Mouse (Mus musculus) cerebellum, postnatal 36 days (tissue): ENCODE results near the gene Vwa3b.

ENCODE experiments used
- DNase-seq, 2 experiments: peaks; one replicate each; pipeline ENCODE4 v3.0.0; 2021 to 2022; ENCODE audit warnings: mixed read lengths in 2 of 2

The Vwa3b gene

GRCm38 (mm10) chr1:37011626-37012209, 14.7 kb upstream of the Vwa3b start:
- DNase-seq, result no peak

GRCm38 (mm10) chr1:37013006-37013405, 13.4 kb upstream of the Vwa3b start:
- DNase-seq, result no peak

DNA sequence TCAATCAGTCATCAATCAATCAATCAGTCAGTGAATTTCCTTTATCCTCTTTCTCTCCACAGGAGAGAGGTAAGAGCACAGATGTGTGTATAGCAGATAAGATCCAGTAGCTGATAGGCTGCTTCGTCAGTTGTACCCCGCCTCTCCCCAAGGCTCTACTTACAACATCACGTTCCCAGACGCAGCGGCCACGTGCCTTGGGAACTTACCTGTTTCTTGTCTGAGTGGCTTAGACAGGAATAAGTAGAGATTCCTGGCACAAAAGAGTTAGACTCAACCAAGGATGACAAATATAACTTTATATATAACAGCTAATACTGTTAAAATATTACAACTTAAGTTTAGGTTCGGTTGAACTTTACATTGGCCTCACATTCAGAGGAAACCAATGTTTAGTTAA, 12.7 kb upstream of the Vwa3b start:
- no peak for DNase-seq

DNA sequence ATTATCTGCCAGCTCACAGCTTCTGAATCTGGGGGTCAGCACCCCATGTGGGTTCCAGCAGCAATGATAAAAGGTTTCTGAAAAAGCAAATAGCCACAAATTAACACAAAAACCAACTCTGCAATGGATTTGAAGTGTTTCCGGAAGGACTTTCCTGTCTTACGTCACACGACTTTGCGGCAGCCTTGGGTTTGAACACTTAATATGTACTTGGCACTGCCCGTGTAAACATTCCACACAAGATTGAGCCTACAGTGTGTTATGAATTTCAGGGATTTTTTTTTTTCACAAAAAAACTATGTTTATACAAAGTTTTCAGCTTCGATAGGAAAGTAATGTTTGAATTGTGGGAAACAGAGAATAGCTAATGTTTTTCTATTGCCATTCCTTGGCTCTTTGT, 7.4 kb upstream of the Vwa3b start:
- no peak for DNase-seq

- no peak for DNase-seq
These were observed 3.7 kb upstream of the Vwa3b start for GRCm38 (mm10) chr1:37022704-37023103.

GRCm38 (mm10) chr1:37024736-37025135, 1.7 kb upstream of the Vwa3b start:
- DNase-seq, result no peak

GRCm38 (mm10) chr1:37025376-37025775, 1.0 kb upstream of the Vwa3b start:
- no peak for DNase-seq

- DNase-seq, result no peak
These were observed 470 bp downstream of the Vwa3b start for GRCm38 (mm10) chr1:37026866-37027265.

- DNase-seq, result no peak
These were observed 2.2 kb downstream of the Vwa3b start for GRCm38 (mm10) chr1:37028439-37029153.

DNA sequence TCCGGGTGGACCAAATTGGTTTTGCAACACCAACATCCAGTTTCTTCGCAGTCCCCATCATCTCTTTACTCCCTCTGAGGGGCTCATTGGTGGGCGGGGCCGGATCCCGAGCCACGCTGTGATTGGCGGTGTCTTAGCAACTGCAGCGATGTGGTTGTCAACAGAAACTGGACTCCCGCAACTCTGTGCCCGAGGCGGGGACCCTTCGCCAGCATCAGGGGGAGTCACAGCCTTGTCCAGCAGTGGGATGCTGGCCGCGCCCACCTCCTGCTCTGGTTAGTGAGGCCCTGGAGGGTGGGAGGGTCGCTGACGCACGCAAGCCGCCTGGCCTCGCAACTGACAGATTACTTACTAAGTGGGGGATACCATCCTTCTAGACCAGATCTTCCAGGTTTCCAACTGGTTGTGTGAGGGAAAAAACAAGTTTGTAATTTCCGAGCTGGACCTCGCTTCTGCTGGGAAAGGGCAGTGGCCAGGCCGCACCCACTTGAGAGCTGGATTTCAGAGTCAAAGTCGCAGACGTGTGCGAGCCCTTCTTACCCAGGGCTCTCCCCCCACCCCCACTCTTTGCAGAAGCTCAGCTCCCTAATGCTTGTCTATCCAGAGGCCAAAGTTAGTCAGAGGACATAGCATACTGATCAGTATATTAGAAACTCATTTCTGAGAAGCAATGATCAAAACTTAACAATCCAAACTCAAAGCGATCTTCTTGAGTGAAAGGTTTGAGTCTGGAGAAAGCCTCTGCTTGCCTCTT, 2.9 kb downstream of the Vwa3b start:
- peak; percentile 19 to 20 for DNase-seq

DNA sequence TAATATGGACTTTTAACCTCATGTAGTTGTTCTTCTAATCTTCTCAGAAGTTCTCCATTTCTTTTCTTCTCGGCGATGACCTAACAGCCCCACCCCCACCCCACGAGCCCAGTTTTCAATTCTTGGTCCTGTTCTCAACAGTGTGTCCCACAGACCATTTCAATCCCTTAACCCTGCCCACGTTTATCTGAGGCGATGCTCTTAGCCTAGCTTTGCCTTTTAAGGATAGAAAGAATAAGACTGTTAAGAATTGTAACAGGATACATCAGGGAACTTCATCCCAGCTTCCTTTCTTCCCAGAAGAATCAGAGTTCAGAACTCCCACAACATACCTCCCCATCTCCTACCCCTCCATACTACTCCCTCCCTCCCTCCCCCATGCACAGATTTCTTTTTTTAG, 3.5 kb downstream of the Vwa3b start:
- DNase-seq, result no peak

- DNase-seq, result no peak
These were observed 4.3 kb downstream of the Vwa3b start for GRCm38 (mm10) chr1:37030693-37031092.

GRCm38 (mm10) chr1:37035879-37036278, 9.5 kb downstream of the Vwa3b start:
- DNase-seq, result no peak

DNA sequence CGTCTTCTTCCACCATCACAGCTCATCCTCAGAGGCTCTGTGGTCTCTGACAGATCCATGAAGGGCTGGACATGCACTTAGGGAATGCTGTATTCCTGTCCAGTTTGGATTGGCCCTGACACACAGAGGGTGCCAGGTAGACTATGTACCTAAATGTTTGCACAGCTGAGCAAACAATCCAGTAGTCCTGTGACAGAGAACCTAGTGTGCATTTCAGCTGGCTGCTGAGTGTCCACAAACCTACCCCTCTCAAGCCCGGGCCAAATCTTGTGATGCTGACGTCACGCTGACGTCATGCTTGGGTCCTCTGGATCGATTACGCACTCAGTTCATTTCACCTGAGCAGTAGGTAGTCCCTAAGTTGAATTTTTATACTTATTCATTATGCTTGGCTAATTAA, 14.7 kb downstream of the Vwa3b start:
- no peak for DNase-seq

DNA sequence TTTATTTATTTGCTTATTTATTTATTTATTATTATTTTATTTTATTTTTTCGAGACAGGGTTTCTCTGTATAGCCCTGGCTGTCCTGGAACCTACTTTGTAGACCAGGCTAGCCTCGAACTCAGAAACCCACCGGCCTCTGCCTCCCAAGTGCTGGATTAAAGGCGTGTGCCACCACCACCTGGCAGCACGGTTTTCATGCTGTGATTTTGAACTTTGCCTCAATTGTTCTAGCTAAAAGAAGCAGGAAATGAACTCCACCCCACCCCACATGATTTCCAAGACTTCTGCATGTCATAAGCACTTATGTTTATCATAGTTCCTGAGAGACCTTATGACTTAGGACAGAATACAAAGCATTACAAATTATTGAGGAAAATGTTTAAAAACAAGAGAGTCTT, 15.5 kb downstream of the Vwa3b start:
- no peak for DNase-seq

- no peak for DNase-seq
These were observed 16.4 kb downstream of the Vwa3b start for GRCm38 (mm10) chr1:37042769-37043168.

DNA sequence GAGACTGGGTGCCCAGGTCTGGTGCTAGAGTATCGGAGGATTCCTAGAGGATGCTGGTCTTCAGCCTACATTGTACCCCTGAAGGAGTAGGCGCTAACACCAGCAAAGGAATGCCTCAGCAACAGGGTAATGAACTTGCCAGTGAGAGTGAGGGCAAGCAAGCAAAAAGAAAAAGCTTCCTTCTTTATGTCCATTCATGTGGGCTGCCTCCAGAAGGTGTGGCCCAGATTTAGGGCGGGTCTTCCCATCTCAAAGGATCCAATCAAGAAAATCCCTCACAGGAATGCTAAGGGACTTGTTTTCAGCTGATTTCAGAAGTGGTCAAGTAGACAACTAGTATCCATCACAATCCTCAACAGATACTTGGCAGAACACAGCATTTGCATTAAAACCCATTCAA, 16.8 kb downstream of the Vwa3b start:
- DNase-seq, result no peak

- DNase-seq, result no peak
These were observed 19.1 kb downstream of the Vwa3b start for GRCm38 (mm10) chr1:37045472-37045871.

GRCm38 (mm10) chr1:37049159-37049558, 22.8 kb downstream of the Vwa3b start:
- DNase-seq, result no peak

GRCm38 (mm10) chr1:37053691-37054090, 27.3 kb downstream of the Vwa3b start:
- DNase-seq, result no peak

GRCm38 (mm10) chr1:37056831-37057561, 30.6 kb downstream of the Vwa3b start:
- DNase-seq, result no peak

GRCm38 (mm10) chr1:37060856-37061255, 34.5 kb downstream of the Vwa3b start:
- no peak for DNase-seq

DNA sequence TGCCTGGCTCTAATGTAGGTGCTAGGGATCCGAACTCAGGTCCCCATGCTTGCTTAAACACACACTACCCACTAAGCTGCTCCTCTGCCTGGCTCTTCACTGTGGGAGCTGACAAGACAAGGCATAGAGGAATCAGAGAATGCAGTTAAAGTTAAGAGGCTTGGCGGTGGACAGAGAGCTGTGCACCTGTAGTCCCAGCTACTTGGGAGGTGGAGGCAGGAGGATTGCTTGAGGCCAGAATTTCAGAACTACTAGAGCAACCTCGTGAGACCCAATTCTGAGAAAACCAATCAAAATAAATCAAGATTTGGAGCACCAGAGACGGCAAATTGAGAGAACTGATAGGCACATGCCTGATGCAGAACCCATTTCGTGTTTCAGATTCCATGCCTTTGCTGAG, 36.7 kb downstream of the Vwa3b start:
- no peak for DNase-seq
